Mouse (Mus musculus): ENCODE measurements around the gene Rbx1.
A peak's percentile ranks its signal among the peaks of the same experiment; 100 is the strongest.

DNA sequence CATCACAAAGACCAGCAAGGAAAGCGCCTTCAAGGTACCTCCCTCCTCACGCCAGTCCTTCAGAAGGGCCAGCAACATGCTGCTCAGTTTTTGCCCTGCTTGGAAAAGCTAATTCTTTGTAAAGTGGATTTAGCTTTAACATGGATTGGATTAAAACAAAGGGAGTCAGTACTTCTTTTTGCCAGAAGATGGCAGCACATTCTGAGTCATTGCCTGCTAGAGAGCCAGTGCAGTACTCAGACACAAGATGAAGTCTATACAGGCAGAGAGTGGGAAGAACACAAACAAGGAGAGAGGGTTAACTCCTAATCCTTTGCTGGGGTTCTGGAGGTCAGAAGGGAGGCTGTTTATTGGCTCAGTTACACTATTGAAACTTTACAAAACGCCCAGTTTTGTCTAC lies 17.6 kb upstream of the Rbx1 start:
- no peak for TF ChIP-seq POLR2A (IDR thresholded peaks at IDR 0.05; ENCODE audit: low read depth, low read length)
- TF ChIP-seq CTCF (conservative IDR thresholded peaks at IDR 0.05; ENCODE audit: insufficient read depth, insufficient read length, low read depth, low read length), result peak; percentile 37
